Mouse (Mus musculus): ENCODE results near the gene Ecpas. TPM values are rescaled to one million over a fixed set of nuclear protein-coding genes. Genes with fewer than 3 reads are reported as not detected.

The Ecpas gene
- 36.6 and 39.9 TPM in 2 replicates for polyA plus RNA-seq (2016; fragmentation: Nextera tagmentation; extraction: Ambion mirVana)

- peak; percentile 71 for ATAC-seq (ENCODE audit: low FRiP score, low read depth)
- no peaks in the 10 kb centered on the region for H3K36me3 ChIP-seq
- H3K27ac ChIP-seq (replicated peaks) = peak within 1 kb of the TSS; percentile 97
- peaks cover 15% of the 10 kb centered on the region for H3K4me1 ChIP-seq
- H3K4me3 ChIP-seq = peak within 1 kb of the TSS; percentile 96
- H3K27me3 ChIP-seq = 0 out of 2 replicates have a peak, but pooled peaks cover 4% of the 10 kb centered on the region
- H3K9me3 ChIP-seq = no peaks in the 10 kb centered on the region
- H3K4me2 ChIP-seq (replicated peaks) = peak within 1 kb of the TSS; percentile 65
- peak within 1 kb of the TSS; percentile 97 for H3K9ac ChIP-seq (replicated peaks)
- WGBS = 3% methylated on average over 43 of the region's 43 CpGs
Observed at GRCm38 (mm10) chr4:58912629-58913335, at the start of gene Ecpas. Gene Ecpas (minus strand): TSS chr4:58912749.

- no peaks in the 10 kb centered on the region for H3K4me1 ChIP-seq
- 90% methylated on average over 15 of the region's 15 CpGs for WGBS
- no peak overlapping the region for H3K27ac ChIP-seq (replicated peaks)
- H3K9ac ChIP-seq (replicated peaks) = no peak overlapping the region
- H3K4me3 ChIP-seq = no peak overlapping the region
- H3K9me3 ChIP-seq = no peaks in the 10 kb centered on the region
- H3K36me3 ChIP-seq = peaks cover 10% of the 10 kb centered on the region; the same call in 1 of the 2 replicates
- ATAC-seq (ENCODE audit: low FRiP score, low read depth) = no peak
- H3K4me2 ChIP-seq (replicated peaks) = no peak overlapping the region
- no peaks in the 10 kb centered on the region for H3K27me3 ChIP-seq
Observed at GRCm38 (mm10) chr4:58961719-58962118, 49.2 kb upstream of the Ecpas start.

GRCm38 (mm10) chr4:58952630-58953029 lies 40.1 kb upstream of the Ecpas start:
- Histone ChIP-seq H3K27me3 (no peaks in the 10 kb centered on the region), H3K4me1 (no peaks in the 10 kb centered on the region), H3K9me3 (no peaks in the 10 kb centered on the region), H3K4me2 (replicated peaks) (no peak overlapping the region), H3K9ac (replicated peaks) (no peak overlapping the region), H3K36me3 (peaks cover 9% of the 10 kb centered on the region; the same call in 1 of the 2 replicates), H3K27ac (replicated peaks) (no peak overlapping the region), H3K4me3 (no peak overlapping the region)
- 93% methylated on average over 11 of the region's 11 CpGs for WGBS
- no peak for ATAC-seq (ENCODE audit: low FRiP score, low read depth)

- Histone ChIP-seq H3K9ac (replicated peaks) (no peak overlapping the region), H3K9me3 (no peaks in the 10 kb centered on the region), H3K36me3 (no peaks in the 10 kb centered on the region), H3K4me2 (replicated peaks) (no peak overlapping the region), H3K4me3 (no peak overlapping the region), H3K27me3 (peaks cover 13% of the 10 kb centered on the region), H3K27ac (replicated peaks) (no peak overlapping the region), H3K4me1 (0 out of 2 replicates have a peak, but pooled peaks cover 8% of the 10 kb centered on the region)
- no peak for ATAC-seq (ENCODE audit: low FRiP score, low read depth)
- WGBS = 85% methylated on average over 4 of the region's 4 CpGs
Observed at GRCm38 (mm10) chr4:58948391-58948790, 35.8 kb upstream of the Ecpas start.

GRCm38 (mm10) chr4:58944695-58945094 lies 32.1 kb upstream of the Ecpas start:
- Histone ChIP-seq H3K4me2 (replicated peaks) (peak overlapping the region; percentile 83; the same call in 1 of the 2 replicates), H3K4me3 (no peak overlapping the region), H3K27me3 (peaks cover 17% of the 10 kb centered on the region), H3K9me3 (no peaks in the 10 kb centered on the region), H3K4me1 (peaks cover 14% of the 10 kb centered on the region; the same call in 1 of the 2 replicates), H3K9ac (replicated peaks) (no peak overlapping the region), H3K27ac (replicated peaks) (no peak overlapping the region), H3K36me3 (no peaks in the 10 kb centered on the region)
- no peak for ATAC-seq (ENCODE audit: low FRiP score, low read depth)
- WGBS = 69% methylated on average over 5 of the region's 5 CpGs

- Histone ChIP-seq H3K4me1 (peaks cover 14% of the 10 kb centered on the region; the same call in 1 of the 2 replicates), H3K9me3 (no peaks in the 10 kb centered on the region), H3K27me3 (peaks cover 17% of the 10 kb centered on the region), H3K4me2 (replicated peaks) (peak overlapping the region; percentile 83), H3K27ac (replicated peaks) (no peak overlapping the region), H3K36me3 (no peaks in the 10 kb centered on the region), H3K4me3 (peak overlapping the region; percentile 65), H3K9ac (replicated peaks) (peak overlapping the region; percentile 60)
- peak; percentile 3; the same call in 1 of the 2 replicates for ATAC-seq (ENCODE audit: low FRiP score, low read depth)
- 31% methylated on average over 6 of the region's 6 CpGs for WGBS
Observed at GRCm38 (mm10) chr4:58944206-58944553, 31.6 kb upstream of the Ecpas start.

GRCm38 (mm10) chr4:58943420-58944205 lies 31.1 kb upstream of the Ecpas start, which contains the start of gene Zkscan16:
Gene Zkscan16 (plus strand): TSS chr4:58943628.
- H3K4me2 ChIP-seq (replicated peaks) = peak within 1 kb of the TSS; percentile 83
- peaks cover 17% of the 10 kb centered on the region for H3K27me3 ChIP-seq
- peak within 1 kb of the TSS; percentile 65 for H3K4me3 ChIP-seq
- ATAC-seq (ENCODE audit: low FRiP score, low read depth) = peak; percentile 91
- H3K27ac ChIP-seq (replicated peaks) = no peak within 1 kb of the TSS
- peak within 1 kb of the TSS; percentile 60 for H3K9ac ChIP-seq (replicated peaks)
- 2% methylated on average over 50 of the region's 50 CpGs for WGBS
- no peaks in the 10 kb centered on the region for H3K36me3 ChIP-seq
- peaks cover 14% of the 10 kb centered on the region; the same call in 1 of the 2 replicates for H3K4me1 ChIP-seq
- H3K9me3 ChIP-seq = no peaks in the 10 kb centered on the region

- ATAC-seq (ENCODE audit: low FRiP score, low read depth) = 0 out of 2 replicates have a peak, but pooled peaks have one; percentile 7
- Histone ChIP-seq H3K9me3 (no peaks in the 10 kb centered on the region), H3K9ac (replicated peaks) (peak overlapping the region; percentile 60; the same call in 1 of the 2 replicates), H3K4me3 (peak overlapping the region; percentile 65), H3K27me3 (peaks cover 17% of the 10 kb centered on the region), H3K4me2 (replicated peaks) (peak overlapping the region; percentile 83), H3K36me3 (no peaks in the 10 kb centered on the region), H3K27ac (replicated peaks) (no peak overlapping the region), H3K4me1 (peaks cover 14% of the 10 kb centered on the region; the same call in 1 of the 2 replicates)
- WGBS = 75% methylated on average over 4 of the region's 4 CpGs
Observed at GRCm38 (mm10) chr4:58942942-58943341, 30.4 kb upstream of the Ecpas start.

GRCm38 (mm10) chr4:58941638-58942037 lies 29.1 kb upstream of the Ecpas start:
- no peak for ATAC-seq (ENCODE audit: low FRiP score, low read depth)
- no peak overlapping the region for H3K4me2 ChIP-seq (replicated peaks)
- no peak overlapping the region for H3K27ac ChIP-seq (replicated peaks)
- no peak overlapping the region for H3K4me3 ChIP-seq
- no peaks in the 10 kb centered on the region for H3K36me3 ChIP-seq
- peaks cover 14% of the 10 kb centered on the region; the same call in 1 of the 2 replicates for H3K4me1 ChIP-seq
- peaks cover 17% of the 10 kb centered on the region for H3K27me3 ChIP-seq
- H3K9ac ChIP-seq (replicated peaks) = no peak overlapping the region
- no peaks in the 10 kb centered on the region for H3K9me3 ChIP-seq

- Histone ChIP-seq H3K9ac (replicated peaks) (no peak overlapping the region), H3K4me1 (no peaks in the 10 kb centered on the region), H3K27ac (replicated peaks) (no peak overlapping the region), H3K27me3 (no peaks in the 10 kb centered on the region), H3K36me3 (no peaks in the 10 kb centered on the region), H3K4me3 (no peak overlapping the region), H3K9me3 (no peaks in the 10 kb centered on the region), H3K4me2 (replicated peaks) (no peak overlapping the region)
- no peak for ATAC-seq (ENCODE audit: low FRiP score, low read depth)
- 57% methylated on average over 3 of the region's 3 CpGs for WGBS
Observed at GRCm38 (mm10) chr4:58935846-58936245, 23.3 kb upstream of the Ecpas start.

GRCm38 (mm10) chr4:58934746-58935476 lies 22.4 kb upstream of the Ecpas start:
- no peak overlapping the region for H3K4me3 ChIP-seq
- no peaks in the 10 kb centered on the region for H3K36me3 ChIP-seq
- 46% methylated on average over 15 of the region's 15 CpGs for WGBS
- ATAC-seq (ENCODE audit: low FRiP score, low read depth) = no peak
- no peaks in the 10 kb centered on the region for H3K27me3 ChIP-seq
- H3K4me1 ChIP-seq = no peaks in the 10 kb centered on the region
- H3K27ac ChIP-seq (replicated peaks) = no peak overlapping the region
- no peaks in the 10 kb centered on the region for H3K9me3 ChIP-seq
- H3K4me2 ChIP-seq (replicated peaks) = no peak overlapping the region
- H3K9ac ChIP-seq (replicated peaks) = no peak overlapping the region
